Mouse (Mus musculus) thymus, postnatal 0 days (tissue): ENCODE data around the gene Ankrd33b. TPM values are rescaled to one million over a fixed set of nuclear protein-coding genes. Genes with fewer than 3 reads are reported as not detected.

Experiments
- polyA plus RNA-seq: library from polyadenylated mRNA; unstranded; fragments of >200 nt; fragmentation: Nextera tagmentation; extraction: Ambion mirVana; gene quantifications from 2 replicates; pipeline ENCODE4 v1.2.1, GENCODE M21; 2015

Ankrd33b gene
- polyA plus RNA-seq, 1 experiment from 2014 or later: 10.8 TPM

Other genes starting within 250 kb of the Ankrd33b start
- gene Dap, start 143.4 kb downstream of the Ankrd33b start, polyA plus RNA-seq: 88.6 and 89.5 TPM in 2 replicates
- 1.0 and 1.4 TPM in 2 replicates for gene Ropn1l, start 86.0 kb upstream of the Ankrd33b start, polyA plus RNA-seq
- gene March6, start 163.3 kb upstream of the Ankrd33b start, polyA plus RNA-seq: 19.6 and 20.7 TPM in 2 replicates
- 2.8 and 3.0 TPM in 2 replicates for gene Cmbl, start 197.7 kb upstream of the Ankrd33b start, polyA plus RNA-seq
- 463 and 505 TPM in 2 replicates for gene Cct5, start 234.1 kb upstream of the Ankrd33b start, polyA plus RNA-seq
- gene Fam173b, start 234.1 kb upstream of the Ankrd33b start, polyA plus RNA-seq: 14.9 TPM in 2 replicates